ENCODE assay signal across 27 mouse cellular contexts in genomic region chr6:52065652-52066051, GRCm38 (mm10).
"Had no signal": no experiment of that assay in that cellular context is flagged by ENCODE, and none has a peak within 500 bp of the region (broad histone marks: within the 10 kb centered on the region; RNA-seq: fewer than 3 reads in every experiment).

No protein-coding gene starts in this region.

- H3K27ac ChIP-seq: heart, embryonic 10.5 days; heart, embryonic 13.5 days; heart, embryonic 15.5 days; hindbrain, embryonic 10.5 days; hindbrain, embryonic 12.5 days; intestine, embryonic 15.5 days; kidney, embryonic 15.5 days; kidney, postnatal 0 days had no signal

- DNase-seq: heart, postnatal 10 days; heart, postnatal 36 days; heart, postnatal 4 days; kidney, adult 11 months; kidney, adult 18-20 months; kidney, adult 2 months; kidney, adult 8-10 months; kidney, adult 9 months; kidney, postnatal 10 days; kidney, postnatal 14 days; kidney, postnatal 25 days; kidney, postnatal 36 days; kidney, postnatal 4 days; layer of hippocampus, adult 9-11 months; layer of hippocampus, postnatal 36 days had no signal

- H3K4me3 ChIP-seq: heart, embryonic 10.5 days; heart, embryonic 12.5 days; heart, embryonic 13.5 days; heart, embryonic 15.5 days; hindbrain, embryonic 10.5 days; hindbrain, embryonic 12.5 days; hindbrain, embryonic 13.5 days; hindbrain, embryonic 15.5 days; intestine, embryonic 15.5 days; kidney, embryonic 15.5 days; layer of hippocampus, adult 2 months had no signal
